Mouse (Mus musculus) ES-Bruce4 (cell line): ENCODE measurements around the gene Dhx37. TPM values are rescaled to one million over a fixed set of nuclear protein-coding genes. Genes with fewer than 3 reads are reported as not detected.

ENCODE experiments used
- H3K27ac ChIP-seq: 2 replicates; pipeline ENCODE4 v1.5.1; 2012; ENCODE audit warnings: low read length, inconsistent platforms; ENCODE audit not compliant: insufficient read depth
- H3K27me3 ChIP-seq: 2 replicates; pipeline ENCODE4 v1.6.1; 2012; ENCODE audit warnings: mild to moderate bottlenecking, low read length, inconsistent platforms; ENCODE audit not compliant: control insufficient read depth, poor library complexity, insufficient read depth, severe bottlenecking
- H3K36me3 ChIP-seq: 2 replicates; pipeline ENCODE4 v1.6.1; 2012; ENCODE audit warnings: inconsistent platforms, mild to moderate bottlenecking, low read length, moderate library complexity; ENCODE audit not compliant: control insufficient read depth, poor library complexity, insufficient read depth, severe bottlenecking
- H3K4me1 ChIP-seq: one replicate; pipeline ENCODE4 v1.8.1; 2011; ENCODE audit warnings: low read length; ENCODE audit not compliant: control insufficient read depth, insufficient read depth
- H3K4me3 ChIP-seq: 2 replicates; pipeline ENCODE4 v1.5.1; 2011; ENCODE audit warnings: low read depth, mild to moderate bottlenecking, low read length
- H3K9ac ChIP-seq: 2 replicates; pipeline ENCODE4 v1.6.1; 2012; ENCODE audit warnings: low read depth, mild to moderate bottlenecking, inconsistent platforms; ENCODE audit not compliant: poor library complexity, severe bottlenecking
- H3K9me3 ChIP-seq: replicated peaks from 2 replicates; pipeline ENCODE4 v1.6.1; 2012; ENCODE audit warnings: mild to moderate bottlenecking, low read length, inconsistent platforms; ENCODE audit not compliant: control insufficient read depth, poor library complexity, insufficient read depth, severe bottlenecking
- CTCF ChIP-seq: IDR thresholded peaks from one replicate; pipeline ENCODE4 v1.8.1; 2011; ENCODE audit warnings: low read depth, low read length
- EP300 ChIP-seq: IDR thresholded peaks from 2 replicates; pipeline ENCODE4 v1.6.1; 2011; ENCODE audit warnings: low read depth, low read length; ENCODE audit not compliant: insufficient read depth
- POLR2A ChIP-seq: IDR thresholded peaks from one replicate; pipeline ENCODE4 v1.8.1; 2011; ENCODE audit warnings: low read length; ENCODE audit not compliant: insufficient read depth
- polyA plus RNA-seq: library from polyadenylated mRNA; stranded (reverse); fragments of >200 nt; gene quantifications from 2 replicates; pipeline ENCODE4 v1.2.4, GENCODE M21; 2011; ENCODE audit warnings: low read depth; ENCODE audit not compliant: missing spikeins, insufficient read depth, insufficient read length

Gene Dhx37
- polyA plus RNA-seq, 1 experiment, result 35.2 TPM

DNA sequence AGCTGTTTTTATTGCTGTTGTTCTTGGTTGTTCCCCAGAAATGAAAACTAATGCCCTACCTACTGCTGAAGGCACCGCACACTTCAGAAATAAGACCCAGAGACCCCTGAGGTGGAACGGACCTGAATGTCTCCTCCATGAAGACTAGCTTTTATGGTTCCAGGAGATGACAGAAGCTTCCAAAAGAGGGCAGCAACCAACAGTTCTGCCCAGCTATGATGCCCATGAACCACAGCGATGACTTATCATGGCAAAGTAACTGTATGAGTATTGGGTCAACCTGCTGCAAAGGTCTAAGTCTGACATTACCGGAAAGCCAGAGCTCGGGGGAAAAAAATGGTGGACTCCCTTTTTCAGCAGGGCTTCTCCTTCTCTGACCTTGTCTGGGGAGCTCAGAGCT is 55.0 kb downstream of the Dhx37 start:
- H3K9me3 ChIP-seq, result peaks cover under 1% of the 10 kb centered on the region; the same call in 1 of the 2 replicates
- H3K27me3 ChIP-seq, result no peaks in the 10 kb centered on the region
- H3K9ac ChIP-seq, result no peak overlapping the region
- TF ChIP-seq EP300 (no peak), POLR2A (no peak), CTCF (no peak)
- no peaks in the 10 kb centered on the region for H3K36me3 ChIP-seq
- no peak overlapping the region for H3K27ac ChIP-seq
- H3K4me3 ChIP-seq, result no peak overlapping the region
- no peaks in the 10 kb centered on the region for H3K4me1 ChIP-seq

DNA sequence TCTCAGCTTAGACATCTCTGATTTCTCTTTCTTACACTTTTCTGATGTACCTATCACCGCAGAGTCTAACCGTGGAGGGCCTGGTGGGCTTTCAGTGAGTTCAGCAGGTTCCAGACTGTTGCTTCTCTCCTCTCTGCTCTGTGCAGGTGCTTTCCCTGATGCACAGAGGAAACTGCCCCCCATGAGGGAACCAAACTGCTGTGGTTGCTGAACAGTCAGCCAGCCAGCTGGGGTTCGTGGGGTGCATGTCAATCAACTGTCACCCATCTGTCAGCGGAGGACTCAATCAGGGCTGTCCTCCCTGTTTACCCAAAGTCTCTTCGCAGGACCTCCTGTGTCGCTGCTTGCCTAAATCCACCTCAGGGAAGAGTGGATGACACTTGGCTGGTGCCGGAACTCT is 56.7 kb downstream of the Dhx37 start:
- no peak overlapping the region for H3K4me3 ChIP-seq
- H3K27ac ChIP-seq, result no peak overlapping the region
- H3K36me3 ChIP-seq, result no peaks in the 10 kb centered on the region
- no peak for TF ChIP-seq POLR2A
- no peak for TF ChIP-seq CTCF
- TF ChIP-seq EP300, result no peak
- no peak overlapping the region for H3K9ac ChIP-seq
- H3K9me3 ChIP-seq, result peaks cover 3% of the 10 kb centered on the region; the same call in 1 of the 2 replicates
- H3K27me3 ChIP-seq, result no peaks in the 10 kb centered on the region
- no peaks in the 10 kb centered on the region for H3K4me1 ChIP-seq

DNA sequence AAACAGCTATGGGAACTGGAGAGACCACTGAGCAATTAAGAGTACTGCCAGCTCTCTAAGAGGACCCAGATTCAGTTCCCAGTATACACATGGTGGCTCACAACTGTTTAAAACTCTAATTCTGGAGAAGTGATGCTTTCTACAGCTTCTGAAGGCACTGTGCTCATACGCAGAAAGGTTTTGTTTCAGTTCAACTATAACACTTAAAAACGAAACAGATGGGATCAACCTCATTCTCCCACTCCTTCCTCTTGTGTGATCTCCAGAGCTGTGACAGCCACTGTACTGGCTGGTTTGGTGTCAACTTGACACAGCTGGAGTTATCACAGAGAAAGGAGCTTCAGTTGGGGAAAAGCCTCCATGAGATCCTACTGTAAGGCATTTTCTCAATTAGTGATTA is 58.0 kb downstream of the Dhx37 start:
- Histone ChIP-seq H3K27ac (no peak overlapping the region), H3K9ac (no peak overlapping the region)

DNA sequence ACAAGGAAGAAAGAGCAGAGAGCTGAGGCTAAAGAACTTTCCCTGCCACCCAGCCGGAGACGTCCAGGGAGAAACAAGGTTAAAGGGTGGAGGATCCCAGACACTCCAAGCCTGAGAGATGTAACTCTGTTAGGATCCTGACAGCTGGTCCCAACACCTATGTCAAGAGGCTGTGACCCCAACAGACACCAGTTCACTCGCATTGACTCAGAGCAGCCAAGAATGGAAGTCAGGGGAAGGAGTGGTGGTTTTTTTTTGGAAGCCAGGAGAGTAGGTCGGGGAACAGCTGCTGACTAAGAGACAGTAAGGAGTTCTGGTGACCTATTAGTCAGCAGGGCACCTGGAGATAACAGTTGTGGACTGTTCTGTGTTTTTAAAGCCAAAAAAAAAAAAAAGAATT is 61.9 kb downstream of the Dhx37 start:
- Histone ChIP-seq H3K27me3 (no peaks in the 10 kb centered on the region), H3K36me3 (no peaks in the 10 kb centered on the region), H3K9me3 (peaks cover 3% of the 10 kb centered on the region; the same call in 1 of the 2 replicates), H3K27ac (no peak overlapping the region), H3K9ac (no peak overlapping the region), H3K4me1 (no peaks in the 10 kb centered on the region), H3K4me3 (no peak overlapping the region)
- TF ChIP-seq EP300, result no peak
- TF ChIP-seq CTCF, result no peak
- no peak for TF ChIP-seq POLR2A

More for the DNA sequence above, 58.0 kb downstream of the Dhx37 start:
- H3K27me3 ChIP-seq, result no peaks in the 10 kb centered on the region
- no peaks in the 10 kb centered on the region for H3K4me1 ChIP-seq
- TF ChIP-seq POLR2A (no peak), CTCF (no peak), EP300 (no peak)
- no peak overlapping the region for H3K4me3 ChIP-seq
- H3K9me3 ChIP-seq, result peaks cover 3% of the 10 kb centered on the region; the same call in 1 of the 2 replicates
- no peaks in the 10 kb centered on the region for H3K36me3 ChIP-seq

DNA sequence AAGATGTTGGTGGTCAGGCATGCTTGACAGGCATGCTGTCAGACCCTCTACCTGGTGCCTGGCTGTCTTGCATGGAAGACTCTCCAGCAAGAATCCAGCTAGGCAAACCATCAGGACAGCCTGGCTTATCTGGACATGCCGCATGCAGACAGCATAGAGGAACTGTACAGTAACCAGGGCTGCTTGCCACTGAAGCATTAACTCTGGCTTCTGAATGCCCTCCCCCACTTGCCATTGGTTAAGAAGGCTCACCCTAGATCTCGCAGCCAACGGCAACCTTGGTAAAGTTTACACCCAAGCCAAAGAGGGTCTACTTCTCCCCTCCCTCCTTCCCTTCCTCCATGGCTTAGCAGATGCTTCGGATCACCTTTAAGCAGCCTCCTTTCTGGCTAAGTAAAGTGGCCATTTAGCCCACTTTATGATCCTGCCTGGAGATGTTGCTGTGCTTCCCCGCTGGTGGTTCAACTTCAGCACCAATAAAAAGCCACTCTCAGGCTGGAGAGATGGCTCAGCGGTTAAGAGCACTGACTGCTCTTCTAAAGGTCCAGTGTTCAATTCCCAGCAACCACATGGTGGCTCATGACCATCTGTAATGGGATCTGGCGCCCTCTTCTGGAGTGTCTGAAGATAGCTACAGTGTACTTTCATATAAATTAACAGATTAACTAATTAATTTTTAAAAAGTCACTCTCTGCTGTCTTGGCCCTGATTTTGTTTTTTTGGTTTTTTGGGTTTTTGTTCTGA is 62.8 kb downstream of the Dhx37 start:
- no peak overlapping the region for H3K27ac ChIP-seq
- H3K4me1 ChIP-seq, result no peaks in the 10 kb centered on the region
- H3K36me3 ChIP-seq, result no peaks in the 10 kb centered on the region
- H3K27me3 ChIP-seq, result no peaks in the 10 kb centered on the region
- no peak overlapping the region for H3K4me3 ChIP-seq
- no peak for TF ChIP-seq EP300
- TF ChIP-seq CTCF, result peak; percentile 21
- peaks cover 3% of the 10 kb centered on the region; the same call in 1 of the 2 replicates for H3K9me3 ChIP-seq
- H3K9ac ChIP-seq, result no peak overlapping the region

DNA sequence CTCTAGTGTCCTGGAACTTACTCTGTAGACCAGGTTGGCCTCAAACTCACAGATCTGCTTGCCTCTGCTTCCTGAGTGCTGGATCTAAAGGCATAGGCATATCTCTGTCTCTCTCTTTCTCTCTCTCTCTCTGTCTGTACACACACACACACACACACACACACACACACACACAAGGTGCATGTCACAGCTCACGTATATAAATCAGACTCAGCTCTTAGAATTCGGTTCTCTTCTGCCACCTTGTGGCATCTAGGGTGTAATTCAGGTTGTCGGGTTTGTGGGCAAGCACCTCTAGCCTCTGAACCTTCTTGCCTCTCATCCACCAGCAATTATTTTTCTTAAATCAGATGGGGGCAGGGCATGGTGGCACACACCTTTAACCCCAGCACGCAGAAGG is 65.4 kb downstream of the Dhx37 start:
- no peaks in the 10 kb centered on the region for H3K27me3 ChIP-seq
- no peaks in the 10 kb centered on the region for H3K36me3 ChIP-seq
- H3K9ac ChIP-seq, result no peak overlapping the region
- no peak overlapping the region for H3K27ac ChIP-seq
- no peak overlapping the region for H3K4me3 ChIP-seq
- no peaks in the 10 kb centered on the region for H3K9me3 ChIP-seq
- no peaks in the 10 kb centered on the region for H3K4me1 ChIP-seq
- TF ChIP-seq POLR2A, result no peak
- TF ChIP-seq CTCF, result peak; percentile 47
